Mouse (Mus musculus) left cerebral cortex, adult 18-20 months (tissue): ENCODE data around the gene Camk2d. TPM values are rescaled to one million over a fixed set of nuclear protein-coding genes. Genes with fewer than 3 reads are reported as not detected.
A peak's percentile ranks its signal among the peaks of the same experiment; 100 is the strongest.

Experiments
- DNase-seq, 2 experiments: peaks; one replicate each; pipeline ENCODE4 v3.0.0; 2021 to 2022; ENCODE audit warnings: low spot score in 2 of 2, mixed read lengths in 1 of 2
- total RNA-seq, 2 experiments: library from RNA; stranded (reverse); gene quantifications; 2 replicates each; pipeline ENCODE4 v1.2.3; 2021

Gene Camk2d
- total RNA-seq, 2 experiments from 2014 or later = 184 to 189 TPM

DNA sequence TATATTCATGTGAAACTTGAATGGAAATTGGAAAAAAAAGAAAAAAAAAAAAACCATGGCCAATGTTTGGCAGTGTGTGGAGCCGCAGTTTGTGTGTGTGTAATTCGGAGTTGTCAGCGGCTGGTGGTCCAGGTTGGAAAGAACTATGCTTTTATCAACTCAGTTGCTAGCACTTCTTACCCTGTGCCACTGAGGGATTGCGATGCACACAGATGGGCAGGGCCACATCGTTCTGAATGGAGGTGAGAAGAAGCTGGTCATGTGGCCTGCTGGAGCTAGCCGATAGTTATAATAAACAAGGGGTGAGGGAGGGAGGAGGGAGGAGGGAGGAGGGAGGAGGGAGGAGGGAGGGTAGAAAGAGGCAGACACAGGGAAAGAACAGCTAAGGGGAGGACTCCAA, 89.3 kb downstream of the Camk2d start:
- DNase-seq = no peak

GRCm38 (mm10) chr3:126687150-126687549, 91.0 kb downstream of the Camk2d start:
- DNase-seq = no peak

DNA sequence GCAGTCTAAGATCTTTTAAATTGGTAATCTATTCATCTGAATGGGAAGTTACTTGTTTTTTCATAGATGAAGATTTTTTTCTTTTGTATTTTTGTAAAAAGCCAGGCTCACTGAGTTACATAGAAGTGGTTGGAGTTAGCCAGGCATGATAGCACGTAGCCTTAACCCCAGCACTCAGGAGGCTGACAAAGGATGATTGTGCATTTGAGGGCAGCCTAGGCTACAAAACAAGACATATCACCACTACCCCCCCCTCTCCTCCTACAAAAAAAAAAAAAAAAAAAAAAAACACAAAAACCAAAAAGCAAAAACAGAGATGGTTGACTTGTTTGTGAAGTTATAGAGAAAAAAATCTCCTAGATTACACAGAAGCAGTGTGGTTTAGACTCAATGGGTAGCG, 92.4 kb downstream of the Camk2d start:
- DNase-seq = no peak

- DNase-seq = no peak
Measured at GRCm38 (mm10) chr3:126690627-126691505, 94.8 kb downstream of the Camk2d start.

DNA sequence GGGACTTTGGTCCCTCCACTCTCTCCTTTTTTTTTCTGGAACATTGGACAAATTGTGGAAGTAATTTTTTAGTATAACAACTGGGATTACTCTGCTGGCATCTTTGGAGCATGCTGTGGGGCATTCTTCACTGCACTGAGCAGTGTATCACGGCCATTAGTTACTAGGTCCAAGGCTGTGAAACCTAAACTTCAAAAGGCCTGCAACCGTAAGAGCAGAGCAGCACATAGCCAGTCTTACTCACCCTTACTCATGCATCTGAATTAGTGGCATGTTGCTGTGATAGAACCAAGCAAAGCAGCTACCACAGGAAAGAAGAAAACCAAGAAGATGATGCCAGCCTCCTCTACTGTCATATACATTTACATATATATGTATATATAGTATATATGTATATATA, 95.5 kb downstream of the Camk2d start:
- DNase-seq = no peak

- DNase-seq = no peak
Measured at GRCm38 (mm10) chr3:126692797-126693196, 96.7 kb downstream of the Camk2d start.

DNA sequence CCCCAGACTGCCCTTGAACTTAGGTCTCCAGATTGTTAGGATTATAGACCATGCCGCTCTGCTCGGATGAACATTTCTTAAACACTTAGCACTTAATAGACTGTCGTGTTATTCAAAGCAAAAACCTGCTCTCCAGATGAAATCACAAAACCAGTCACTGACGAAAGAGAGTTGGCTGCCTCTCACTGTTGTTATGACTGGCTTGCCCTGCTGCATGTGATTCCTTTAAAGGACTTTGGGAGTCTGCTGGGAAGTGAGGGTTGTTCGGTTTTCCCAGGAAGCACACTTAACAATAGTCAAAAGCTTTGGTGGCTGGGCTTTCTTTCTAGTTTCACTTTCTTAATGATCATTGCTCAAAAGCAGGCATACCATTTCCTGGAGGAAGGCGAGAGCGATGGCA, 97.2 kb downstream of the Camk2d start:
- DNase-seq = no peak

- DNase-seq = peak; percentile 48 to 53
Measured at GRCm38 (mm10) chr3:126695456-126696293, 99.6 kb downstream of the Camk2d start.

- no peak for DNase-seq
Measured at GRCm38 (mm10) chr3:126696620-126697019, 100.5 kb downstream of the Camk2d start.

DNA sequence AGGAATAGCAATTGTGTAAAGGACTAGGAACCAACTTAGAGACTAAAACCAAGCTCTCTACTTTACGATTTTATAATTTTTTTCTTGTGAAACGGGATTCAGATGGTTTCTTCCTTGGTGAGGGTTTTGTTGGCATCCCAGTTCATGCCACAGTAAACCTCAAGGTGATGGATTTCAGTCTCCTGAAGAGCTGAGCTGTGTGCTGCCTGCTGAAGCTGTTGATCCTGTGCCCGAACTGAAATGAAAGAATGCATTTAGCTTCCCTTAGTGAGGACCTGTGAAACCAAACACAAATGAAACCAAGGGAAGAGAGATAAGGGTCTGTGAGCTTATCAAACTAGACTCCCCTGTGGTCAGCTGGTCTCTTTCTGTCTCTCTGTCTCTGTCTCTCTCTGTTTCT, 103.6 kb downstream of the Camk2d start:
- DNase-seq = no peak

GRCm38 (mm10) chr3:126701067-126701466, 105.0 kb downstream of the Camk2d start:
- DNase-seq = no peak

GRCm38 (mm10) chr3:126701586-126701985, 105.5 kb downstream of the Camk2d start:
- DNase-seq = no peak

DNA sequence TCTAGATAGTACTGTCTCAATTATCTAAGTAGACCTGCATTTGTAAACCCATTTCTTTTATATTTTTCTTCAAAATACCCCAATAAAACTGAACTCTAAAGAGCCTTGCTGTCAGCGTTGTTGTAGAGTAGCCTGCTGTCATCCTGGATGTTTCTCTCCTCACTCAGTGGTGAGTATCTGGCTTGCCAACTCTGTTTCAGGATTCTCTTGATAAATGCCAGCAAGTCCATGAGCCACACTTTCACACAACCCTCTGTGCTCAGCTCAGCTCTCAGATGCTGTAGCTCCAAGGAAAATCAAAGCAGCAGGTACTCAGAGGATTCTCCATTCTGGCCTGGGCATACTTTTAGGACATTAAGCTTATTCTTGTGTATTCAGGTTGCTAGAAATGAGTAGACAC, 109.4 kb downstream of the Camk2d start:
- DNase-seq = no peak

DNA sequence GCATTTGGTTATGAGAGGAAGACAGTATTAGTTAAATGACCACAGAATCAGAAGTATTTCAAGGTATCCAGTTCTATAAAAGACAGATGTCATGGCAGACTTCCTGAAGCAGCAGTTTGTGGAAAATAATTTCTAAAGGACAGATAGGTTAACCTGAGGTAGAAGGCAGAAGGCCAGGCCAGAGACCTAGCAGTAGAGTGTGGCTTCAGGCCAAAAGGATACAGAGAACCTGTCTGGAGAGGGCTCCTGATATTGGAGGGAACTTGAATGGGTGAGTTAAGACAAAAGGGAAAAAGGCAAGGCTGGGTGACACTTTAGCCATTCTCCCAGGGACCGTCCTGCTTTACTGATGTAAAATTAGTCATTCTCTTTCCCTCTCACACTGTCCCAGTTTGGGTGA, 118.2 kb downstream of the Camk2d start:
- no peak for DNase-seq

DNA sequence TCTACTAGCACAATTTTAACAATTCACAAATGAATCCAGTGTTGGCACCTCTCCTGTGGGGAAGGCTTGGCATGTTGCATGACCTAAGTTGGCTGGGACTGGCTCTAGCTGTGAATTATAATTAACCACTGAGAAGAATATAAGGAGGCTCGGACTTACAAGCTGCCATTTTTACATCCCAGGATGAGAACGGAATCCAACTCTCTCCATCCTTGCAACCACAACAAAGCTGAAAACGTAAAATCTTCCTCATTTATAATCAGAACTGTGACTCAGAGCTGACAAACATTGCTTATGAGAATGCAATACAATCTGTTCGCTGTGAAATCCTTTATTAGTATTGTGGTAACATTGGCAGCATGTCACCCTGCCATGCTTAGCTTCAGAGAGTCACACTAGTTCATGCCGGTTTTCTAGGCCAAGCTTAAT, 126.9 kb downstream of the Camk2d start:
- peak; percentile 27 to 34 for DNase-seq

GRCm38 (mm10) chr3:126723458-126723857, 127.4 kb downstream of the Camk2d start:
- DNase-seq = no peak

- no peak for DNase-seq
Measured at GRCm38 (mm10) chr3:126725647-126726046, 129.5 kb downstream of the Camk2d start.

DNA sequence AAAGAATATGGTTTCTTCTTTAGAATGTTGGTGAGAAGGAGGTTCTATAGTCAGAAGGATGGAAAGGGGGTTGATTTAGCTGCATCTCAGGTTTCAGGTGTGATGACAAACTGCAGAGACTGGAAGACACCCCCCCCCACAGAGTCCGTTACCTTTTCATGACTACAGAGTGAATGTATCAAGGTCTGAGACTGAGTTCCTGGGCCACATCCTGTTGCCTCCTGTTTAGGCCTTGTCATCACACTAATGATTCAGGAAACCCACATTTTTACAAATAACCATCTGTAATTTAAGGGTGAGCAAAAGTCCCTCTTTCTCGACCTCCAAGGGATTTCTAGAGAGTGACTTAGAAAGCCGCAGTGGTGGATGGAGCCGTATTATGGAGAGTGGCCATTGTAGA, 131.3 kb downstream of the Camk2d start:
- no peak for DNase-seq

DNA sequence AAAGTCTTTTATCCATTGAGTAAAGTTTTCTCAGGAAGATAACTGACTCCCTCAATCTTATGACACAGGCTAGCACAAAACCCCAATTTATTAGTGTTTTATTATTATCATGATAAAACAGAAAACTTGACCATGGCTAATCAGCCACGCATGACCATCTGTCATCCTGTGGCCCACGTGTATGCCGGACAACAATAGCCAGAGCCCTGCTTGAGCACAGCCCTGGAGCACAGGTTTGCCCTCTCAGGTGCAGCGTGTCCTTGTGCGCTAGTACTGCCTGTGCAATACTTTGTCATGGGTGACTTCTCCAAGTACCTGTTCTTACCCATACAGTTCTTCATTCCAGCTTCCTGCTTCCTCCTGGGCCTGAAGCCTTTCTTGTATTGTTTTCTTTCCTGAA, 134.3 kb downstream of the Camk2d start:
- DNase-seq = no peak

DNA sequence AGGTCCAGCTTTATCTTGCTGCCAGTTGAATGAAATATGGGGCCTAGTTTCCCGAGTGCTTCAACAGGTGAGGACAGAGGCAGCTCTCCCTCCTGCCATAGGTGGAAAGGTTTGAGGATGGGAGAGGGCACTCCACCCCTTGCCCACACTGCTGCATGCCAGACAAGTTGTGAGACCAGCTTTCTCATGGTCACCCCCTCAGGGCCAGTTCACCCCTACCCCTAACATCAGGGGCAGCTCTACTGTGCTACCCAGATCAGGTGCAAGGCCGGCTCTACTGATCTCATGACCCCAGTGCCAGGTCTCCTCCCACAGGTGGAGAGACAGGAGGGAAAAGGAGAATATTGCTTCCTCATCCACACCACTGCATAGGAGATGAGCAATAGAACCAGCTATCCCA, 136.2 kb downstream of the Camk2d start:
- DNase-seq = no peak

GRCm38 (mm10) chr3:126734533-126734932, 138.4 kb downstream of the Camk2d start:
- DNase-seq = no peak

DNA sequence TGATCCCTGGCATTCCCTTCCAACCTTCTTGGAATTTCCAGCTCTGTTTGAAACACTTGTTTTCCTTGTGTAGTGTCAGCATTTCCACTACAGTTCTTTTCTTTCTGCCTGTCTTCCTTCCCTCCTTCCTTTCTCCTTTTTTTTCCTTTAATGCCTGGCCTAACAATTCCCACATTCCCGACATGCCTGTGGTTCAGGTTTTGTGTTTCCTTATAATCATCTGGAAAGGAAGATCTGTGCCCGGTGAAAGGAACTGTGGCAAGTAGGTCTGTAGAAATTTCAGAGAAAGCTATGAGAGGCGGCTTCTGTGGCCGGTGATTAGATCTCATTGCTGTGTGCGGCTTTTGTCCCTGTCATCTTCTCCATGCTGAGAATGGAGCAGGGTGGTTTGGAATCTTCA, 139.1 kb downstream of the Camk2d start:
- DNase-seq = no peak
